Mouse (Mus musculus): ENCODE data around the gene AI837181. TPM values are rescaled to one million over a fixed set of nuclear protein-coding genes. Genes with fewer than 3 reads are reported as not detected.
A peak's percentile ranks its signal among the peaks of the same experiment; 100 is the strongest.

The AI837181 gene
- polyA plus RNA-seq, 1 experiment = 76.3 TPM

DNA sequence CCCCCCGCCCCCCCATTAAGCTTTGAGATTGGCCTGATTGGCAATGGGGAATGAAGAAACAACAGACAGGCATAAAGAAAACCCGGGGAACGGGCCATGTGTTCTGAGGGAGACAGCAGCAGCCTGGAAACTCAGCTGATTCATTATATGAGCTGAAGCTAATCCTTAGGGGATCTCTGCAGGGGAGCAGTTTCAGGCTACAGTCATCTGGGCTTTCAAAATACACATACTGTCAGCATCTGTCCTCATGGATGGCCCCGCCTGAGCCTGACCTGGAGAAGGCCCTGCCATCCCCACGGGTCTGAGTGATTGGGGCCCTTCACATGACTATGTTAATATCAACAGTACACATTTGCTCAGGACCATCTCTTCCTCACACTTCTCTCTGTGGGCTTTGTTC lies 46.9 kb downstream of the AI837181 start:
- H3K36me3 ChIP-seq (ENCODE audit: control insufficient read depth, insufficient read depth, low read length) = peaks cover 7% of the 10 kb centered on the region; the same call in 1 of the 2 replicates
- no peaks in the 10 kb centered on the region for H3K27me3 ChIP-seq (ENCODE audit: control insufficient read depth, insufficient read depth, low read length)
- H3K4me1 ChIP-seq (ENCODE audit: control insufficient read depth, insufficient read depth, insufficient read length, low read length) = peaks cover 5% of the 10 kb centered on the region; the same call in 1 of the 2 replicates
- no peak overlapping the region for H3K4me3 ChIP-seq (ENCODE audit: low read depth, low read length)
- 60% methylated on average over 5 of the region's 5 CpGs for WGBS
- H3K27ac ChIP-seq (ENCODE audit: insufficient read depth, low read depth, low read length) = no peak overlapping the region
- no peak for TF ChIP-seq POLR2A (IDR thresholded peaks at IDR 0.05; ENCODE audit: low read depth, low read length)
- TF ChIP-seq CTCF (IDR thresholded peaks at IDR 0.05; ENCODE audit: extremely low read depth, insufficient read length, insufficient replicate concordance, low read depth, low read length) = no peak

- TF ChIP-seq CTCF (IDR thresholded peaks at IDR 0.05; ENCODE audit: extremely low read depth, insufficient read length, insufficient replicate concordance, low read depth, low read length) (no peak), POLR2A (IDR thresholded peaks at IDR 0.05; ENCODE audit: low read depth, low read length) (no peak)
- Histone ChIP-seq H3K27me3 (ENCODE audit: control insufficient read depth, insufficient read depth, low read length) (no peaks in the 10 kb centered on the region), H3K27ac (ENCODE audit: insufficient read depth, low read depth, low read length) (no peak overlapping the region), H3K4me1 (ENCODE audit: control insufficient read depth, insufficient read depth, insufficient read length, low read length) (peaks cover 5% of the 10 kb centered on the region; the same call in 1 of the 2 replicates), H3K4me3 (ENCODE audit: low read depth, low read length) (no peak overlapping the region), H3K36me3 (ENCODE audit: control insufficient read depth, insufficient read depth, low read length) (0 out of 2 replicates have a peak, but pooled peaks cover 1% of the 10 kb centered on the region)
- 71% methylated on average over 3 of the region's 3 CpGs for WGBS
Measured at GRCm38 (mm10) chr19:5472857-5473256, 47.9 kb downstream of the AI837181 start.

- Histone ChIP-seq H3K4me3 (ENCODE audit: low read depth, low read length) (peak within 1 kb of the TSS; percentile 50), H3K27ac (ENCODE audit: insufficient read depth, low read depth, low read length) (peak within 1 kb of the TSS; percentile 25; the same call in 1 of the 2 replicates), H3K36me3 (ENCODE audit: control insufficient read depth, insufficient read depth, low read length) (no peaks in the 10 kb centered on the region), H3K27me3 (ENCODE audit: control insufficient read depth, insufficient read depth, low read length) (no peaks in the 10 kb centered on the region), H3K4me1 (ENCODE audit: control insufficient read depth, insufficient read depth, insufficient read length, low read length) (peaks cover 5% of the 10 kb centered on the region; the same call in 1 of the 2 replicates)
- WGBS = 3% methylated on average over 22 of the region's 22 CpGs
- TF ChIP-seq POLR2A (IDR thresholded peaks at IDR 0.05; ENCODE audit: low read depth, low read length) (no peak), CTCF (IDR thresholded peaks at IDR 0.05; ENCODE audit: extremely low read depth, insufficient read length, insufficient replicate concordance, low read depth, low read length) (no peak)
Measured at GRCm38 (mm10) chr19:5473720-5474119, 48.8 kb downstream of the AI837181 start, which contains the start of gene Efemp2. Gene Efemp2, plus strand, starts transcription at chr19:5473954.

GRCm38 (mm10) chr19:5474281-5475068 lies 49.5 kb downstream of the AI837181 start:
- no peak overlapping the region for H3K27ac ChIP-seq (ENCODE audit: insufficient read depth, low read depth, low read length)
- TF ChIP-seq CTCF (IDR thresholded peaks at IDR 0.05; ENCODE audit: extremely low read depth, insufficient read length, insufficient replicate concordance, low read depth, low read length) (no peak), POLR2A (IDR thresholded peaks at IDR 0.05; ENCODE audit: low read depth, low read length) (no peak)
- 3% methylated on average over 67 of the region's 68 CpGs for WGBS

GRCm38 (mm10) chr19:5475069-5475714 lies 50.2 kb downstream of the AI837181 start:
- Histone ChIP-seq H3K27ac (ENCODE audit: insufficient read depth, low read depth, low read length) (no peak overlapping the region), H3K36me3 (ENCODE audit: control insufficient read depth, insufficient read depth, low read length) (no peaks in the 10 kb centered on the region), H3K27me3 (ENCODE audit: control insufficient read depth, insufficient read depth, low read length) (no peaks in the 10 kb centered on the region), H3K4me3 (ENCODE audit: low read depth, low read length) (peak overlapping the region; percentile 50), H3K4me1 (ENCODE audit: control insufficient read depth, insufficient read depth, insufficient read length, low read length) (peaks cover 5% of the 10 kb centered on the region; the same call in 1 of the 2 replicates)
- 57% methylated on average over 13 of the region's 13 CpGs for WGBS
- TF ChIP-seq POLR2A (IDR thresholded peaks at IDR 0.05; ENCODE audit: low read depth, low read length) (no peak), CTCF (IDR thresholded peaks at IDR 0.05; ENCODE audit: extremely low read depth, insufficient read length, insufficient replicate concordance, low read depth, low read length) (no peak)

More at GRCm38 (mm10) chr19:5474281-5475068, 49.5 kb downstream of the AI837181 start:
- Histone ChIP-seq H3K4me1 (ENCODE audit: control insufficient read depth, insufficient read depth, insufficient read length, low read length) (peaks cover 5% of the 10 kb centered on the region; the same call in 1 of the 2 replicates), H3K27me3 (ENCODE audit: control insufficient read depth, insufficient read depth, low read length) (no peaks in the 10 kb centered on the region), H3K4me3 (ENCODE audit: low read depth, low read length) (peak overlapping the region; percentile 50), H3K36me3 (ENCODE audit: control insufficient read depth, insufficient read depth, low read length) (no peaks in the 10 kb centered on the region)

Other genes with a start within 250 kb of the AI837181 start
- gene Pacs1, start 152.0 kb upstream of the AI837181 start, polyA plus RNA-seq (2012; rRNA removed) = 5.9 and 8.9 TPM in 2 replicates
- 37.2 and 66.7 TPM in 2 replicates for gene Sf3b2, start 129.7 kb upstream of the AI837181 start, polyA plus RNA-seq (2012; rRNA removed)
- gene Gal3st3, start 126.8 kb upstream of the AI837181 start, polyA plus RNA-seq (2012; rRNA removed) = 0.04 TPM in 1 of 2 replicates, not detected in the other
- gene Catsper1, start 89.4 kb upstream of the AI837181 start, polyA plus RNA-seq (2012; rRNA removed) = not detected in 2 replicates
- 226 and 874 TPM in 2 replicates for gene Cst6, start 75.6 kb upstream of the AI837181 start, polyA plus RNA-seq (2012; rRNA removed)
- gene Eif1ad, start 58.4 kb upstream of the AI837181 start, polyA plus RNA-seq (2012; rRNA removed) = 11.8 and 27.0 TPM in 2 replicates
- 63.6 and 100 TPM in 2 replicates for gene Banf1, start 58.0 kb upstream of the AI837181 start, polyA plus RNA-seq (2012; rRNA removed)
- gene Sart1, start 36.4 kb upstream of the AI837181 start, polyA plus RNA-seq (2012; rRNA removed) = 7.3 and 27.7 TPM in 2 replicates
- 1.4 and 8.3 TPM in 2 replicates for gene Tsga10ip, start 22.6 kb upstream of the AI837181 start, polyA plus RNA-seq (2012; rRNA removed)
- gene Drap1, start 165 bp upstream of the AI837181 start, polyA plus RNA-seq (2012; rRNA removed) = 32.9 and 63.2 TPM in 2 replicates
- 0.91 and 2.6 TPM in 2 replicates for gene Fosl1, start 22.4 kb downstream of the AI837181 start, polyA plus RNA-seq (2012; rRNA removed)
- gene Ccdc85b, start 32.8 kb downstream of the AI837181 start, polyA plus RNA-seq (2012; rRNA removed) = 3.3 and 4.4 TPM in 2 replicates
- gene Fibp, start 35.5 kb downstream of the AI837181 start, polyA plus RNA-seq (2012; rRNA removed) = 72.5 and 143 TPM in 2 replicates
- 8.2 and 10.2 TPM in 2 replicates for gene Ctsw, start 43.4 kb downstream of the AI837181 start, polyA plus RNA-seq (2012; rRNA removed)
- 22.4 and 26.5 TPM in 2 replicates for gene Efemp2, start 48.8 kb downstream of the AI837181 start, polyA plus RNA-seq (2012; rRNA removed)
- 19.9 and 29.1 TPM in 2 replicates for gene Mus81, start 63.3 kb downstream of the AI837181 start, polyA plus RNA-seq (2012; rRNA removed)
- gene Cfl1, start 65.3 kb downstream of the AI837181 start, polyA plus RNA-seq (2012; rRNA removed) = 320 and 703 TPM in 2 replicates
- 0.19 TPM in 1 of 2 replicates, not detected in the other for gene 1700020D05Rik, start 78.6 kb downstream of the AI837181 start, polyA plus RNA-seq (2012; rRNA removed)
- gene Snx32, start 85.4 kb downstream of the AI837181 start, polyA plus RNA-seq (2012; rRNA removed) = 1.7 and 3.2 TPM in 2 replicates
- gene Ovol1, start 135.5 kb downstream of the AI837181 start, polyA plus RNA-seq (2012; rRNA removed) = 28.5 and 55.3 TPM in 2 replicates
- gene Ap5b1, start 142.9 kb downstream of the AI837181 start, polyA plus RNA-seq (2012; rRNA removed) = 20.2 and 37.1 TPM in 2 replicates
- gene Rnaseh2c, start 176.7 kb downstream of the AI837181 start, polyA plus RNA-seq (2012; rRNA removed) = 47.0 and 68.0 TPM in 2 replicates
- gene Kat5, start 185.1 kb downstream of the AI837181 start, polyA plus RNA-seq (2012; rRNA removed) = 19.0 and 40.4 TPM in 2 replicates
- gene Rela, start 212.3 kb downstream of the AI837181 start, polyA plus RNA-seq (2012; rRNA removed) = 35.8 and 61.0 TPM in 2 replicates
- gene Sipa1, start 238.6 kb downstream of the AI837181 start, polyA plus RNA-seq (2012; rRNA removed) = 35.1 and 54.0 TPM in 2 replicates